Mouse (Mus musculus) hindbrain, embryonic 11.5 days (tissue): ENCODE data around the gene Anp32e. TPM values are rescaled to one million over a fixed set of nuclear protein-coding genes. Genes with fewer than 3 reads are reported as not detected.
"Not testable (repeated sequence)": the region's sequence is repeated elsewhere in the genome, so short reads cannot be mapped to it uniquely, and the experiment has no call there.

ENCODE experiments used
- ATAC-seq: fragments of 200-750 bp; cut with Nextera tagmentation; 2 replicates; pipeline ENCODE4 v1.8.0; 2017; ENCODE audit warnings: mild to moderate bottlenecking, moderate TSS enrichment, moderate library complexity; ENCODE audit not compliant: low FRiP score
- DNase-seq: peaks from one replicate; pipeline ENCODE4 v3.0.0-alpha.2; 2015; ENCODE audit warnings: low spot score
- H3K27ac ChIP-seq: fragments of 300-500 bp; sonication (generic); 2 replicates; pipeline ENCODE4 v1.5.1; 2014; ENCODE audit warnings: mild to moderate bottlenecking, low read depth, low read length
- H3K27me3 ChIP-seq: fragments of 300-500 bp; sonication (generic); 2 replicates; pipeline ENCODE4 v1.6.1; 2014; ENCODE audit warnings: mild to moderate bottlenecking, low read length, moderate library complexity, mixed read lengths; ENCODE audit not compliant: control insufficient read depth, insufficient read depth
- H3K36me3 ChIP-seq: fragments of 300-500 bp; sonication (generic); 2 replicates; pipeline ENCODE4 v1.6.1; 2014; ENCODE audit warnings: mild to moderate bottlenecking, low read length, moderate library complexity, mixed read lengths; ENCODE audit not compliant: control insufficient read depth, insufficient read depth
- H3K4me1 ChIP-seq: fragments of 300-500 bp; sonication (generic); replicated peaks from 2 replicates; pipeline ENCODE4 v1.6.1; 2014; ENCODE audit warnings: low read length, mixed read lengths; ENCODE audit not compliant: control insufficient read depth, insufficient read depth
- H3K4me2 ChIP-seq: fragments of 300-500 bp; sonication (generic); replicated peaks from 2 replicates; pipeline ENCODE4 v1.6.1; 2014; ENCODE audit warnings: mild to moderate bottlenecking, low read depth, low read length
- H3K4me3 ChIP-seq: fragments of 300-500 bp; sonication (generic); 2 replicates; pipeline ENCODE4 v1.5.1; 2014; ENCODE audit warnings: low read depth, low read length
- H3K9ac ChIP-seq: fragments of 300-500 bp; sonication (generic); 2 replicates; pipeline ENCODE4 v1.6.1; 2014; ENCODE audit warnings: low read depth, low read length
- H3K9me3 ChIP-seq: fragments of 300-500 bp; sonication (generic); 2 replicates; pipeline ENCODE4 v1.6.1; 2016; ENCODE audit warnings: low read length; ENCODE audit not compliant: control insufficient read depth
- WGBS: fragments of 180-500 bp; shearing (Covaris S2); extraction: QIAGEN DNeasy Blood & Tissue Kit; methylation state at CpG from one replicate; pipeline ENCODE4 v1.1.7; 2014; 5-methylcytosine and 5-hydroxymethylcytosine counted together
- polyA plus RNA-seq: library from polyadenylated mRNA; unstranded; fragments of >200 nt; fragmentation: Nextera tagmentation; extraction: Ambion mirVana; gene quantifications from 2 replicates; pipeline ENCODE4 v1.2.1, GENCODE M21; 2014

The Anp32e gene
- polyA plus RNA-seq, 1 experiment from 2014 or later, result 114 TPM

- not testable (repeated sequence) for H3K27me3 ChIP-seq, H3K9me3 ChIP-seq, H3K36me3 ChIP-seq, H3K4me3 ChIP-seq, H3K4me1 ChIP-seq, H3K4me2 ChIP-seq, DNase-seq, H3K9ac ChIP-seq, ATAC-seq, H3K27ac ChIP-seq
- WGBS, result 54% methylated on average over 7 of the region's 7 CpGs
Measured at GRCm38 (mm10) chr3:95970661-95971060, 41.6 kb downstream of the Anp32e start.

DNA sequence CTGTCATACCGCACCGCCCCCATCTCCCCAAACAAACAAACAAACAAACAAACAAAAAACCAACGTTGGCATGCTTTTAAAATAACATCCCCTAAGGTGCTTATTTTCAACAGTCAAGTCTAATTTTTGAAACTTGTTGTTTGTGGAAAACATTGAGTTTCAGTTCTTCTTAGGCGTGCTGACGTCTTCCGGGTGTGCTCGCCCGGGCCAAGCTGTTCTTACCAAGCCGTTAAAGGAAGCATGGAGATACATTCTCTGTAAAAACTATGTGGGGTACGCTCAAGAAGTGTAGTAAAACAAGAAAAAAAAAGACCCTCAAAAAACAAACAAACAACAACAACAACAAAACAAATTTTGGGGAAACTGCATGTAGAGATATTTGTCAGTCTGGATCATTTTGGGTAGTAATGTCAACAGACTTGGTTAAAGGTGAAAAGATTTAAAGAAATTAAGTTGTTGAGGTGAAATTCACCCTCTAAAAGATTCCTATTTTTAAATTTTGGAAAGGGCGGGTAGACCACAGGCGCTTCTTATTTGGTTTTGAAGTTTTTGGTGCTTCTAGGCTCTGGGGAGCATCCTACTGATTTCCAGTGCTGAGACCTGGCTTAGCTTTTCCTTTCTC, 43.3 kb downstream of the Anp32e start:
- no peaks in the 10 kb centered on the region for H3K27me3 ChIP-seq
- 76% methylated on average over 12 of the region's 12 CpGs for WGBS
- H3K9ac ChIP-seq, result peak overlapping the region; percentile 12
- H3K4me3 ChIP-seq, result peak overlapping the region; percentile 14; the same call in 1 of the 2 replicates
- H3K9me3 ChIP-seq, result no peaks in the 10 kb centered on the region
- 0 out of 2 replicates have a peak, but pooled peaks cover 2% of the 10 kb centered on the region for H3K4me1 ChIP-seq
- ATAC-seq (no peak), DNase-seq (no peak)
- H3K36me3 ChIP-seq, result no peaks in the 10 kb centered on the region
- H3K4me2 ChIP-seq, result peak overlapping the region; percentile 32
- peak overlapping the region; percentile 82; the same call in 1 of the 2 replicates for H3K27ac ChIP-seq

- WGBS, result 2% methylated on average over 34 of the region's 34 CpGs
- ATAC-seq (peak; percentile 93), DNase-seq (peak; percentile 79)
- peak overlapping the region; percentile 12 for H3K9ac ChIP-seq
- peak overlapping the region; percentile 32 for H3K4me2 ChIP-seq
- no peaks in the 10 kb centered on the region for H3K36me3 ChIP-seq
- no peaks in the 10 kb centered on the region for H3K9me3 ChIP-seq
- H3K4me1 ChIP-seq, result 0 out of 2 replicates have a peak, but pooled peaks cover 2% of the 10 kb centered on the region
- no peaks in the 10 kb centered on the region for H3K27me3 ChIP-seq
- H3K27ac ChIP-seq, result peak overlapping the region; percentile 82
- H3K4me3 ChIP-seq, result peak overlapping the region; percentile 14; the same call in 1 of the 2 replicates
Measured at GRCm38 (mm10) chr3:95972873-95973634, 44.0 kb downstream of the Anp32e start.

DNA sequence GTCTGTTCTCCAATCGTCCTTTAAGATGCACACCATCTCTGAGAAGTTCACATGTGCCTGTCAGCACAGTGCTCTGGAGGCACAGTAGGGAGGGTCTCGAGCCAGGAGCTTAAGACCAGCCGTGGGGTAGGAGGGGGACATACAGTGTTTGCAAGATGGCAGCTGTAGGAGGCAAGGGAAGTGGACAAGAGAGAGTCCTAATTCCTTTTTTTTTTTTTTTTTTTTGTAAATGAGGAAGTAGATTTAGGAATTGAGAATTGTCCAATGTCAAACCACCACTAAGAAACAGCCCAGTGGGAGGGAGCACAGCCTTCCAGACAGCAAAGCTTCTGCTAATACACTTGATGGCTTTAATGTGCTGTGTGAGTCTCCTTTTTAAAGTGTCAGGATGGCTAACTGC, 48.0 kb downstream of the Anp32e start:
- no peak overlapping the region for H3K27ac ChIP-seq
- H3K9me3 ChIP-seq, result no peaks in the 10 kb centered on the region
- whole genome bisulfite sequencing, result 66% methylated on average over 3 of the region's 3 CpGs
- no peak overlapping the region for H3K4me3 ChIP-seq
- no peak for DNase-seq
- ATAC-seq, result no peak
- H3K9ac ChIP-seq, result no peak overlapping the region
- H3K36me3 ChIP-seq, result no peaks in the 10 kb centered on the region
- no peaks in the 10 kb centered on the region for H3K27me3 ChIP-seq
- 0 out of 2 replicates have a peak, but pooled peaks cover 2% of the 10 kb centered on the region for H3K4me1 ChIP-seq
- H3K4me2 ChIP-seq, result no peak overlapping the region

GRCm38 (mm10) chr3:95977587-95977986, 48.5 kb downstream of the Anp32e start:
- H3K9ac ChIP-seq, H3K4me3 ChIP-seq, H3K27me3 ChIP-seq, ATAC-seq, H3K27ac ChIP-seq, H3K36me3 ChIP-seq, H3K4me1 ChIP-seq, DNase-seq, H3K9me3 ChIP-seq, H3K4me2 ChIP-seq: not testable (repeated sequence)
- WGBS, result 93% methylated on average over 7 of the region's 7 CpGs

GRCm38 (mm10) chr3:95978265-95978664, 49.2 kb downstream of the Anp32e start:
- ATAC-seq (no peak), DNase-seq (no peak)
- Histone ChIP-seq H3K4me2 (no peak overlapping the region), H3K9me3 (no peaks in the 10 kb centered on the region), H3K4me3 (no peak overlapping the region), H3K4me1 (0 out of 2 replicates have a peak, but pooled peaks cover under 1% of the 10 kb centered on the region), H3K36me3 (no peaks in the 10 kb centered on the region), H3K27ac (no peak overlapping the region), H3K27me3 (no peaks in the 10 kb centered on the region), H3K9ac (no peak overlapping the region)
- WGBS, result 90% methylated on average over 9 of the region's 9 CpGs

DNA sequence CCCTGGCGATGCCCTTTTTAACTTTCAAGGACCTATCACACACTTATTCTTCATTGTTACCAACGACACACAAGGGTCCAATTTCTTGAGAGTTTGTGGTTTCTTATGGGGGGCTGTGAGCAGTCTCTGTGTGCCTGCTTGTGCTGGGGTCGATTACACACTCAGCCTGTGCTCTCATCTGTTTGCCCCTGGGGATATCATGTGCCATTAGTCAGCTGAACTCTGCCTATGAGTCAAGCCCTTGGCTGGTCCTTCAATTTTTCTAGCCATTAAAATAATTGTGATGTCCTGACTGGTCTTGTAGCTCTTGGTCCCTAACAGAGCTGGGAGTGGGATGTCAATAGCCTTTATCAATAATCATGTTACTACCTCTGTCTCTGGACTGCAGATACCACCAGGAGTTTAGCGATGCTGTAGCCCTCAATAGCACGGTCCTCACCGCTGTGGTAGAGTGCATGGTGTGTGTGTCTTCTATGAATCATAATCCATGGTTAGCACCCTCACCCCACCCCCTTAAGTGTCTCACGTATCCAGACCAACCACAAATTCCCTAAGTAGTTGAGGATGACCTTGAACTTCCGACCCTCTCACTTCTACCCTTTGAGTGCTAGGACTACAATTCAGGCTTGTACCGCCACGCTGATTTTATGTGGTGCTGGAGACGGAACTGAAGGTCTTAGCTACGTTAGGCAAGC, 51.4 kb downstream of the Anp32e start:
- peaks cover under 1% of the 10 kb centered on the region; the same call in 1 of the 2 replicates for H3K4me1 ChIP-seq
- no peak for ATAC-seq
- H3K4me3 ChIP-seq, result no peak overlapping the region
- DNase-seq, result no peak
- H3K36me3 ChIP-seq, result no peaks in the 10 kb centered on the region
- 80% methylated on average over 12 of the region's 12 CpGs for WGBS
- no peak overlapping the region for H3K9ac ChIP-seq
- H3K9me3 ChIP-seq, result no peaks in the 10 kb centered on the region
- H3K27me3 ChIP-seq, result no peaks in the 10 kb centered on the region
- H3K4me2 ChIP-seq, result no peak overlapping the region
- H3K27ac ChIP-seq, result no peak overlapping the region

- Histone ChIP-seq H3K4me1 (peaks cover 11% of the 10 kb centered on the region; the same call in 1 of the 2 replicates), H3K36me3 (no peaks in the 10 kb centered on the region), H3K27ac (no peak overlapping the region), H3K4me3 (no peak overlapping the region), H3K27me3 (no peaks in the 10 kb centered on the region), H3K4me2 (no peak overlapping the region), H3K9me3 (no peaks in the 10 kb centered on the region), H3K9ac (no peak overlapping the region)
- WGBS, result 93% methylated on average over 4 of the region's 4 CpGs
- DNase-seq (no peak), ATAC-seq (no peak)
Measured at GRCm38 (mm10) chr3:95982129-95982528, 53.1 kb downstream of the Anp32e start.
